Mouse (Mus musculus): ENCODE data around the gene Kbtbd4. TPM values are rescaled to one million over a fixed set of nuclear protein-coding genes. Genes with fewer than 3 reads are reported as not detected.

Gene Kbtbd4
- total RNA-seq, 2 experiments from 2014 or later: 18.5 to 20.6 TPM

DNA sequence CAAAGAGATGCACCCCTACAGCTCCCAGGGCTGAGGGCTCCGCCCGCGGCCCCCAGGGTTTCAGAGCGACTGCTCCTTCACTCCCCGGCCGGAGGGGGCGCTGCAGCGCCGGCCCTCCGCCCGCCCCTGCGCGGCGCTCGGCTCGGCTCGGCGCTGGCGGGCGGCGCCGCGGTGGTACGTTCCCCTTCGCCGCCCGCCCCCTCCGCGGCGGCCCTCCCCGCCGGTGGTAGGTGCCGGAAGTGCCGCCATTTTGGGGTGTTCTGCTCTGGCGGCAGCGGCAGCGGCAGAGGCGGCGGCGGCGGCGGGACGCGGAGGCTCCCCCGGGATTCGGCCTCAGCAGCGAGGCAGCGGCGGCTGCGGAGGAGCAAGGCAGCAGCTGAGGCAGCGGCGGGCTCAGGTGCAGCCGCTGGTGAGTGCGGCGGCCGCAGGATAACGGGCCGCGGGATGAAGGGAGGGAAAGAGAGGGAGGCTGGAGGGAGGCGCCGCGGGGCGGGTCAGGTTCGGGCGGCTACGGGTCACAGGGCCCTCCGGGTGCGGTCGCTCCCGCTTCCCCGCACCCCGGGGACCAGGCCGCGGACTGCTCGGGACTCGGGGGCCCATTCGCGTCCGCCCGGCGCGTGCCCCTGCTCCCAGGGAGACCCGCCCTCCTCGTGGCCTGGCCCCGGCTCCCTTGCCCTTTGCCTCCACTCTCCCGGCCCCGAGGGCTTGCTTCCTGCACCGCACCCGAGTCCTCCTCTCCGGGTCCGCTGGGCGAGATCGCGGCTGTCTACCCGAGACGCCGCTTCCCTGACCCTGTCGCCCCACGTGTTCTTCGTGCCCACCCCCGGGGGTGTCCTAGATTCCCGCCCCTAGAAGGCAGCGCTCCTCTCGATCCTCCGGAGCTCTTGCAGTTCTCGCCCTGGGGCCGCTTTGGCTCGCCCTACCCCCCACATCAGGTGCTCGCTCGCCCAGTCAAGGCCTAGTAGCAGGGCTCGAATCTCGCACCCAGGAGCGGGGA is 36.0 kb downstream of the Kbtbd4 start, which contains the start of gene Celf1:
Gene Celf1 (plus strand): TSS at position 150 of the 997 bp plus-strand sequence.
- DNase-seq: peak; percentile 91
- peak; percentile 90 for TF ChIP-seq CTCF (IDR thresholded peaks at IDR 0.05)
- peak within 1 kb of the TSS; percentile 95 for H3K27ac ChIP-seq
- intact Hi-C loops (cut with DNase I): loop anchor here (2.0 to 5.0 kb wide), 3 partner anchors 38 to 112 kb away; partner anchors contain the start of genes Kbtbd4, Ndufs3, Psmc3 and Rapsn
- H3K4me3 ChIP-seq: peak within 1 kb of the TSS; percentile 92

DNA sequence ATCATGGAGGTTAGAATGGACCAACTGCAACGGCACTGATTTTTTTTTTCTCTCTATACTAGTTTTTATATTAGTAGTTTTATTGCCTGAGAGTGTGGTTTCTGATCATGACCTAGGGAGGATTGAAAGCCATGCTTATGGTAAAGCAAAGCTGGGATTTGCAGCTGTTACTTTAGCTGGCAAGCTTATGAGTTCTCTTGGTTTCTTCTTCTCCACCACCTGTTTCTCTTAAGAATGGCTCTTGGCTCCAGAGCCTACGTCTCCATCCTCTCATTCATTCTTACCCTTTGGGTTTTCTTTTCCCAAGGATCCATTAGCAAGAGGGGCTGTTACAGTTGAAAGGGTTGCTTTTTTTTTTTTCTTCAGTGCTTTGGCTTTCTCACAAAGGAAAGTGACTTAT is 37.2 kb downstream of the Kbtbd4 start:
- DNase-seq: no peak
- peak overlapping the region; percentile 92 for H3K4me3 ChIP-seq
- intact Hi-C loops (cut with DNase I): loop anchor here (2.0 to 5.0 kb wide), 3 partner anchors 39 to 111 kb away; partner anchors contain the start of genes Kbtbd4, Ndufs3, Psmc3 and Rapsn
- TF ChIP-seq CTCF (IDR thresholded peaks at IDR 0.05): no peak
- peak overlapping the region; percentile 95 for H3K27ac ChIP-seq

DNA sequence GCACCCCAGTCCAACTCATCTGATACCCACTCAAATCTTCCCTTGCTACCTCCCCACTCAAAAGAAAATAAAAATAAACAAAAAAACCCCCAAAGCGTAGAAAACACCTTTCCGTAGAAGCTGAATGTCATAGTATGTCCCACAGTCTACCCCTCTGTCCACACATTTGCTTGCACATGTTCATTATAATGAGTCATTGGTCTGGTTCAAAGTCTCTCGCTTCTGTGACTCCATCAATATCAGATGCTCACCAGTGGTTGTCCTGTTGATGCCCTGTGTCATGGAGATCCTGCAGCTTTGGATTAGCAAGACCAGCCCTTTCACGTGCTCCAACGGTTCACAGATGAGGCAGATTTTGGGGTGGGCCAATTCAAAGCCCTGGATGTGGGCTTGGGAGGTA is 45.6 kb downstream of the Kbtbd4 start:
- Histone ChIP-seq H3K27ac (no peak overlapping the region), H3K4me3 (no peak overlapping the region)
- TF ChIP-seq CTCF (IDR thresholded peaks at IDR 0.05): no peak
- intact Hi-C loops (cut with DNase I): no loop called here
- DNase-seq: no peak

- TF ChIP-seq CTCF (IDR thresholded peaks at IDR 0.05): no peak
- no peak for DNase-seq
- intact Hi-C loops (cut with DNase I): no loop called here
- peak overlapping the region; percentile 32; the same call in 1 of the 2 replicates for H3K27ac ChIP-seq
- no peak overlapping the region for H3K4me3 ChIP-seq
Measured at GRCm38 (mm10) chr2:90950582-90951194, 46.1 kb downstream of the Kbtbd4 start.

DNA sequence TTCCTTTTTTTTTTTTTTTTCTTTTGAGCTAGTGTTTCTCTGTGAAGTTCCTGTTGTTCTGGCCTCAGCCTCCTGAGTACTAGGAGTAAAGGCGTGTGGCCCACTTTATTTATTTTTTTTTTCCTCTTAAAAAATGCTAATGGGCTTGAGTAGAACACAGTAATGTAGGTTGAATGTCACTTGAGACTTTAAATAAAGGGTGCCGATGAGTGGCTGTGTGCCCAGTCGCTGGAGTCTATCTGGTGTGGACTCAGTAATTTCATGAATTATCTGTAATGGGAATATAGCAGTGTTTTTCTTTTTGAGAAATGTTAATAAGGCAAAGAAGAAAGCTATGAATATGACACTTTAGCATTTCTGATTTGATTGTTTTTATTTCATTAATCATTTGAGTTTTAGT is 48.9 kb downstream of the Kbtbd4 start:
- Histone ChIP-seq H3K27ac (no peak overlapping the region), H3K4me3 (no peak overlapping the region)
- intact Hi-C loops (cut with DNase I): no loop called here
- DNase-seq: no peak
- no peak for TF ChIP-seq CTCF (IDR thresholded peaks at IDR 0.05)

DNA sequence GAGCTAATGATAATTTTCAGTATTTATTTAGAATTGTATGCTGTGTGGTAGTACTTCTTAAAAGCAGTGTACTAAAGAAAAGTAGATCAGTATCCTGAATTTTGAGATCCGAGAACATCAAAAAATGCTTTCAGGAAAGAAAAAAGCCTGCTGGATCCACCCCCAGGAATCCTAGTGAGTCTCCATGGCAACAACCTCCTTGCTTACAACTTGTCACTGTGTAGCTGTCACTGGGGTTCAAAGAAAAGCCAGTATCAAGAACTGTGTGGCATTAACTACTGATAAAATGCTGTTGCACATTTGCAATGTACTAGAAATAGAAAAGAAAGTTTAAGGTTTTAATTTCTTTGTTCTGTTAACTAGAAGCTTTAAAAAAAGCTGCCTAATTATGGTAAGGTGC is 51.5 kb downstream of the Kbtbd4 start:
- intact Hi-C loops (cut with DNase I): no loop called here
- no peak for TF ChIP-seq CTCF (IDR thresholded peaks at IDR 0.05)
- Histone ChIP-seq H3K4me3 (no peak overlapping the region), H3K27ac (no peak overlapping the region)
- no peak for DNase-seq

DNA sequence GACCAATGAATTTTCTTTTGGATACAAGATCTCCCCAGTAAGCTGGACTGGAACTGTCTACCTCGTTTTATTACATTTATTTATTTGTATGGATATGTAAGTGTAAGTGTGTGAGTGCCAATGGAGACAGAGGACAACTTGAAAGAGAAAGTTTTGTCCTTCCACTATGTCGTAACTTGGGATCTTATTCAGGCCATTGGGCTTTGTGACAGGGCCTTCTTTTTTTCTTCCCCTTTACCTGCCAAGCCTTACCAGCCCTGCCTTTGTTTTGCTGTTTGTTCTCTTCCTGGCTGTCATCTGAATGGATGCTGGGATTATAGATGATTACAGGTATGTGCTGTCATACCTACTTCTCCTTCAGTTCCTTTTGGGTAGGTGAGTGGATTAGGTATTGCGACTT is 54.3 kb downstream of the Kbtbd4 start:
- no peak for DNase-seq
- no peak overlapping the region; the same call in 1 of the 2 replicates for H3K27ac ChIP-seq
- H3K4me3 ChIP-seq: no peak overlapping the region
- intact Hi-C loops (cut with DNase I): no loop called here
- no peak for TF ChIP-seq CTCF (IDR thresholded peaks at IDR 0.05)

GRCm38 (mm10) chr2:90960012-90960411 is 55.5 kb downstream of the Kbtbd4 start:
- DNase-seq: no peak
- intact Hi-C loops (cut with DNase I): no loop called here
- Histone ChIP-seq H3K27ac (no peak overlapping the region), H3K4me3 (no peak overlapping the region)
- TF ChIP-seq CTCF (IDR thresholded peaks at IDR 0.05): no peak

Other genes with a start within 250 kb of the Kbtbd4 start
- gene Nup160, start 227.5 kb upstream of the Kbtbd4 start, total RNA-seq (2021): 10 to 100 TPM; 11.2 to 12.5 TPM
- gene Fnbp4, start 159.4 kb upstream of the Kbtbd4 start, total RNA-seq (2021): 10 to 100 TPM; 17.9 to 19.7 TPM
- under 1 TPM; 0.18 to 0.20 TPM for gene Agbl2, start 122.0 kb upstream of the Kbtbd4 start, total RNA-seq (2021)
- 100 to 1,000 TPM; 156 to 179 TPM for gene Mtch2, start 57.6 kb upstream of the Kbtbd4 start, total RNA-seq (2021)
- 1 to 10 TPM; 4.3 to 6.1 TPM for gene C1qtnf4, start 18.9 kb upstream of the Kbtbd4 start, total RNA-seq (2021)
- 100 to 1,000 TPM; 460 to 625 TPM for gene Ndufs3, start 87 bp downstream of the Kbtbd4 start, total RNA-seq (2021)
- 10 to 100 TPM; 59.5 to 62.3 TPM for gene Celf1, start 35.6 kb downstream of the Kbtbd4 start, total RNA-seq (2021)
- 10 to 100 TPM; 28.3 to 30.2 TPM for gene Rapsn, start 130.9 kb downstream of the Kbtbd4 start, total RNA-seq (2021)
- 100 to 1,000 TPM; 226 to 256 TPM for gene Psmc3, start 149.3 kb downstream of the Kbtbd4 start, total RNA-seq (2021)
- 10 to 100 TPM; 18.7 to 22.0 TPM for gene Slc39a13, start 165.7 kb downstream of the Kbtbd4 start, total RNA-seq (2021)
- 1 to 10 TPM in 1 of 2 experiments, under 1 TPM in 1; 0.87 to 1.2 TPM for gene Spi1, start 177.7 kb downstream of the Kbtbd4 start, total RNA-seq (2021)
- under 1 TPM in 1 of 2 experiments, not detected in 1; 0.06 TPM for gene Mybpc3, start 213.4 kb downstream of the Kbtbd4 start, total RNA-seq (2021)